Mouse (Mus musculus) thymus, postnatal 10 days (tissue): ENCODE measurements around the gene Abhd11.
"Not testable (repeated sequence)": the region's sequence is repeated elsewhere in the genome, so short reads cannot be mapped to it uniquely, and the experiment has no call there.

ENCODE experiments used
- DNase-seq, 2 experiments: peaks; one replicate each; pipeline ENCODE4 v3.0.0; 2021; ENCODE audit warnings: low spot score in 2 of 2

Abhd11 gene

DNA sequence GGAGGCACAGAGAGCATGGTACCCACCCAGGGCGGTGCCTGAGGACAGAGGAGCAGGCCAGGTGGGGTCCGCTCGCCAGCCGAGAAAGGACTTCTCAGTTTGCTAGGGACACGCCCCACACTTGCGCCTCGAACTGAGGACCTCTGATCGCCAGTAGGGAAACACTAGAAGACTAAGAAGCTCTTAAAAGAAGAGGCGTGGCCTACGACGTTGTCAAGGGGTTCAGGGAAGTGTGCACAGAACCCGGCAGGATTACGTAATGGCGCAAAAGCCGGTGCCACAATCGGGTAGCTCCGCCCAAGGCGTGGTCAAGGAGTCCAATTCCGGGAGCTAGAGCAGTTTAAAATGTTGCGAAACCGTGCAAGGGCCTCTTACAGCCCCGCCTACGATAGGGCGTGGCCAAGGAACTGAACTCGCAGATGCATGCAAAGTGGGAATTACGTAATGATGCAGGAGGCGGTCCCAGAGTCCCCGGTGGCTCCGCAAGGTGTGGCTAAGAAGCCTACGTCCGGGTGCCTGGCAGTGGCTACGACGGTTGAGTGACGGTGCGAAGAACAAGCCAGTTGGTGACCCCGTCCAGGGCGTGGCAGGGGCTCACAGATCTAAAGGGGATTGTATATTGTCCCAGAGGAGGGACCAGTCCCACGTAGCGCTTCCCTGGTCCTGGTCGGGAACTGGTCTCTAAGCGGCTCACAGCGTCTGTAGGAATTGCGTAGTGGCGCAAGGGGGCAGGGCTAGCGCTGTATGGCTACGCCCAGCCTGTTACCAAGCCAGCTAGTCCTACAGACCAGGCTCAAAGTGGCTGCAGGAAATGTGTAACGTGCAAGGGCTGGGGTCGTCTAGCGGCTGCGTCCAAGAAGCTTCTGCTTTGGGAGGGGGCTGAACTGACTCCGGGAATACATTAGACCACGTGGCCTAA, at the start of gene Abhd11:
Gene Abhd11, plus strand, starts transcription at position 482 of the 919 bp plus-strand sequence.
- DNase-seq: peak; percentile 97 to 99

- peak; percentile 46 for DNase-seq
Observed at GRCm38 (mm10) chr5:134960430-134960829, 48.5 kb upstream of the Abhd11 start.

DNA sequence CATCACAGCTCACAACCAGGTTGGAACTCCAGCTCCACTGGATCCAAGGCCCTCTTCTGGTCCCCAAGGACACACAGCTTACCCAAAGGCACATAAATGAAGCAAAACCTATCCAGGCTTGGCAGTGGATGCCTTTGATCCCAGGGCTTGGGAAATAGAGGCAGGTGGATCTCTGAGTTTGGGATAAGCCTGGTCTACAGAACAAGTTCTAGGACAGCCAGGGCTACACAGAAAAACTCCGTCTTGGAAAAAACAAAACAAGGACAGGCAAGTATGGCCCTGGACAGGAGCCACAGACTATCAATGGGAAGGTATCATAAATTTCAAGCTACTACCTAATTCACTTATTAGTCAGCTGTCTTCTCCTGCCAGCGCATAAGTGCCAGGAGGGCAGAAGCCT, 47.4 kb upstream of the Abhd11 start:
- DNase-seq: no peak

GRCm38 (mm10) chr5:134963546-134963945, 45.4 kb upstream of the Abhd11 start:
- no peak for DNase-seq

- not testable (repeated sequence) for DNase-seq
Observed at GRCm38 (mm10) chr5:134964655-134965054, 44.3 kb upstream of the Abhd11 start.

GRCm38 (mm10) chr5:134965473-134965851, 43.5 kb upstream of the Abhd11 start:
- peak; percentile 64 to 79 for DNase-seq

- peak; percentile 56 to 60 for DNase-seq
Observed at GRCm38 (mm10) chr5:134965852-134966821, 42.8 kb upstream of the Abhd11 start.

GRCm38 (mm10) chr5:134967164-134967944, 41.6 kb upstream of the Abhd11 start:
- DNase-seq: no peak

GRCm38 (mm10) chr5:134970671-134971070, 38.3 kb upstream of the Abhd11 start:
- DNase-seq: no peak

DNA sequence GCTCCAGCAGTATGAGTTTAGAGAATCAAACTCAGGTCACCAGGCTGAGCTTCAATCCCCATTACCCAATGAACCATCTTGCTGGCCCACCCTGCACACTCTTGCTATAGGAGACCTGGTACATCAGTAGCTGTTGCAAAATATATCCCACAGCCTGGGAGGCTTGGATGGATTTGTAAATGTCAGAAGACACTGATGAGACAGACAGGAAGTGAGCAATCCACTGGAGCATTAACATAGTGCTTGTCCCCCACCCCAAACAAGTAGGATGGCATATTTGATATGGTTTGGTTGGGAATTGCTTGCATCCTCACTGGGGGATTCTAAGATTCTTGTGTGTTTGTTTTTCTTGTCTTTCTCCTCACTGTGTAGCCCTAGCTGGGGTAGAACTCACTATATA, 35.9 kb upstream of the Abhd11 start:
- no peak for DNase-seq

DNA sequence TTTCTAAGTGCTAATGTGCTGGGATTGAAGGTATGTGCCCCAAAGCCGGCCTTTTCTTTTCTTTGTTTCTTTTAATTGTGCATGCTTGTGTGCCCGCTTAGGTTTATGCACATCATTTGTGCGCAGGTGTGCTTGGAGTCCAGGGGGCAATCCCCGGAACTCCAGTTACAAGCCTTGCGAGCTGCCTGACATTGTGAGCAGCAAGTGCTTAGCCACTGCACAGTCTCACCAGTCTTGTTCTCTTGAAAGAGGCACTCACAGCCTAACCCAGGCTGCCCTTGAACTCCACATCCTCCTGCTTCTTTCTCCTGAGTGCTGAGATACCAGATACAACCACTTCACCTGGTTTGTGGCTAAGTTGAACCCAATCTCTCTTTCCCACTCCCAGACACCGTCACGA, 35.4 kb upstream of the Abhd11 start:
- DNase-seq: no peak

- DNase-seq: no peak
Observed at GRCm38 (mm10) chr5:134974294-134974693, 34.7 kb upstream of the Abhd11 start.

GRCm38 (mm10) chr5:134974921-134975320, 34.0 kb upstream of the Abhd11 start:
- no peak for DNase-seq

- DNase-seq: no peak
Observed at GRCm38 (mm10) chr5:134976164-134976563, 32.8 kb upstream of the Abhd11 start.

- no peak for DNase-seq
Observed at GRCm38 (mm10) chr5:134976577-134977250, 32.2 kb upstream of the Abhd11 start.

GRCm38 (mm10) chr5:134977837-134978236, 31.1 kb upstream of the Abhd11 start:
- no peak for DNase-seq

DNA sequence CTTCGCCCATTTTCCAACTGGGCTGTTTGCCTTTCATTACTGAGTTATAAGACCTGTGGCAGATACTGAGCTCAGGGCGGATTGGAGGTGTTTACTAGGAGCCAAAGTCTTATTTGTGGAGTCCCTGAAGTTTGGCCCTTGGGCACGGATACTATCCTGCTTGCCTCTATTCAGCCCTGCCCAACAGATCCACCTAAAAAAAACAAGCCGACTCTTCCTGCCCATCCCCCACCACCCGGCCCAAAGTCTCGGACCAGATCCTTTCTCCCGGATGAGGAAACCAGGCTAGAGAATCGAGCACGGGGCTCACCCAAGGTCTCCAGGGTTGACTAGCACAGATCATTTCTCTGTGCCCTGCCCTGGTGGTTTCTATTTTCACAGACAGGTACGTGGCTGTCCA, 27.8 kb upstream of the Abhd11 start:
- DNase-seq: no peak

- no peak for DNase-seq
Observed at GRCm38 (mm10) chr5:134983111-134983510, 25.8 kb upstream of the Abhd11 start.

- DNase-seq: no peak
Observed at GRCm38 (mm10) chr5:134983771-134984170, 25.2 kb upstream of the Abhd11 start.

DNA sequence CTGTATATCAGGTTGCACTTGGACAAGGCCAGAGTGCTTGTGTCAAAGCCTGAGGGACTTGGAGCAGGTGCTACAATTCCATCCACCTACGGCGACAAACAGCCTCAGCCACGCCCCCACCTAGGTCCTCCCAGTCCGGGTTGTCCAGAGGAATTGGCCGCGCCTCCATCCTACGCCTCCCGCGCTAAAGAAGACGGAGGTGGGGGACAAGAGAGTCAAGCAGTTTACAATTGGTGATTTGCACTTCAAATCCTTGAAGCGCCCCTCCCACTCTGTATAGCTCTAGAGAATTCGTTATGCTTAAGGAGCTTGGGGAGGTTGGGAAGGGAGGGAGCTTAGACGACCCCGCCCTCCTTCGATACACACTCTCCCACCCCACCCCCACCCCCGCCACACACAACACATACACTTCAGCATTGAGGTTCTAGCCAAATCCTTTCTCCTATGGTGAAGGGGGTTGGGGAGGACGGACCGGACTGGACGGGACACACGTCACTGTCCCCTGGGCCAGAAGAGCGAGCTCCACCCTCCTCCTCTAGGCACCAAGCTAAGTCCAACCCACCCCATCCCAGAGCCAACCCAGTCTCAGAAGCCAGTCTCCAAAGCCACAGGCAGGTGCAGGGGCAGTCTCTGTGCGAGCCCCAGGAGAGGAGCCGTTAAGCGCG, 23.2 kb upstream of the Abhd11 start, which contains the start of gene Cldn3:
Gene Cldn3, plus strand, starts transcription at position 582 of the 665 bp plus-strand sequence.
- no peak for DNase-seq
